Mouse (Mus musculus) megakaryocyte, embryonic 14.5 days (primary cell): ENCODE data around the gene Epm2aip1.

Experiments
- FLI1 ChIP-seq: IDR thresholded peaks from 2 replicates; pipeline ENCODE4 v1.6.1; 2012; ENCODE audit warnings: low read length, inconsistent platforms, mixed read lengths
- GATA1 ChIP-seq: IDR thresholded peaks from 3 replicates; pipeline ENCODE4 v1.6.1; 2012; ENCODE audit warnings: mixed read lengths, low read length, inconsistent platforms, borderline replicate concordance

GRCm38 (mm10) chr9:111311031-111311842, 39.5 kb downstream of the Epm2aip1 start, which contains the start of gene Trank1:
- no peak for TF ChIP-seq GATA1
- TF ChIP-seq FLI1, result no peak
